Mouse (Mus musculus) lung, adult 2 months (tissue): ENCODE measurements at regions not wholly inside any gene's neighbourhood (a gene's known extent, or its start where the extent isn't known, plus 50 kb on each side); places are given as distances from the start of the nearest gene placed in this dataset.

Experiments
- CTCF ChIP-seq: fragments of 200-500 bp; IDR thresholded peaks from 2 replicates; pipeline ENCODE4 v1.5.1; 2011; ENCODE audit warnings: mild to moderate bottlenecking, low read length, control low read depth; ENCODE audit not compliant: insufficient read depth
- POLR2A ChIP-seq: fragments of 200-500 bp; IDR thresholded peaks from 2 replicates; pipeline ENCODE4 v1.6.1; 2011; ENCODE audit warnings: low read depth, mild to moderate bottlenecking, control low read depth, low read length, borderline replicate concordance; ENCODE audit errors: extremely low read depth

GRCm38 (mm10) chr4:154772077-154772462, 65.2 kb upstream of the Ttc34 start:
- no peak for TF ChIP-seq POLR2A
- TF ChIP-seq CTCF: no peak
